Mouse (Mus musculus): ENCODE data around the gene Nt5dc3.
A peak's percentile ranks its signal among the peaks of the same experiment; 100 is the strongest.

The Nt5dc3 gene

DNA sequence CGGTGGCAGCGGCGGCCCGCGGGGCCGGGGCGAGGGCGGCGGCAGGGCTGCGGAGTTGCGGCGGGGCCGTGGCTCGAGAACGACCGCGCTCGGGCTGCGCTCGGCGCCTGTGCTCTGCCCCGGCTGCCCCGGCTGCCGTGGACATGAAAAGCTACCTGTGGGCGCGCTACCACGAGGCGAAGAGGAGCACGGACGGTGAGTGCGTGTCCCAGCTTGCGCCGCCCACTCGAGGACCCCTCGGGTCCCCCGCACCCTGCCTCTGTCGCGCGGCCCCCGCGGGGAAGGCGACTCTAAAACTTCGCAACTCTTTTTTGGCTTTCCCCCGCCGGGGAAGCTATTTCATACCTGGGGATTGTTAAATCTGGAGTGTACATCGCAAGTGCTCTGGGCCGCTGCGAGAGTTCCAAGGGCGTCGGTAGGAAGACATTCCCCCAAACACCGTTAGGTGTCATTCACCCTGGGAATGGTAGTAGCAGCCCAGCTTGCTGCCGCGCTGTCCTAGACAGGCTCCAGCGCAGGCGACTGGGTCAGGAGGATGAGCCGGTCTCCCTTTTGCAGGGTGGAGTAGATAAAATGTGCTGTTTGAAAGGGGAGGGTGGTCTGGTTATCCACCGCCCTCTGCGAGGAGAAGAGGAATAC is 431 bp downstream of the Nt5dc3 start:
- peak; percentile 53 for DNase-seq (ENCODE audit: low read depth)

DNA sequence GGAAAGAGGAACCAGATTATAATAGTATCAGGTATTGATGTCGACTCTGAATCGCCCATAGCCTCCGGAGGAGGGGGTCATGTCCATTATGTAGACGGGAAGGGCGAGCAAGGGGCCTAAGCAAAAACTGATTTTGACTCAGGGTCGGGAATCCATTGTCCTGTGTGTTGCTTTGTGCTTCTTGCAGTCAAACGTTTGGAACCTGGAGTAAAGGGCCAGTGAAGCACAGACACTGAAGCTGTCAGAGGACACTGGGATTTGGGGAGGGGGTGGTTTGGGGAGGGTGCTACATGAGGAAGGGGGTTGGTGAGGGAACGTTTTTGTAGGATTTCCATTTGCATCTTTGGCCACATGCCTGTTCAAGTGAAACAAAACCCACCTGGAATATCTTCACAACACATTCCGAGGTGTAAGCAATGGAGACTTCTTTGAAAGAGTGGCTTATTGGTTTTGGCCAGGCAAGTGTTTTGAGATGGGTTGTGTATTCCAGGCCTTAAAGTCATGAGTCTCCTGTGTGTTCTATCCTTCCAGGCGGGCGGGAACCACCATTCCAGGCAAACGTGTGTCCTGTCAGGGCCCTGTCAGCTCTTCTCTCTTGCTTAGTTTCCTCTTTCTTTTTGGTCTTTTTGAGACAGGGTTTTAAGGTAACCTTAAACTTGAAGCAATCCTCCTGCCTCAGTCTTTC is 1.2 kb downstream of the Nt5dc3 start:
- DNase-seq (ENCODE audit: low read depth): no peak

DNA sequence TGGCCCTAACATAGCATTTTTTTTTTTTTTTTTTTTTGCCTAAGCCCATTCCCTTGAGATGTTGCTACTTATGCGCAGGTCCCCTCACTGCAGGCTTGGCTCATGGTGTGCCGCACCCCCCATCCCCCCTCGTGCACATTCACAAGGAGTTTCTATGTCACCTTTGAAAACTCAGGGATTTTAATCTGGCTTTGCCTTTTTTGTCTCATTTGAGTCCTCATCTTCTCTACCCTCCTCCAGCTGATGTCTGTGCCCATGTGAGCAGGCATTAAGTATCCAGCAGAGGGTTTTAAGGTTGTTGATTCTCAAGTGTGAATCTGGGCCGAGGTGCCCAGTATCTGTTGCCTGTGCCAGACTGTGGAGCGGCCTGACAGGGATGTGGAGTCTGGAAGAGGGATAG is 2.8 kb downstream of the Nt5dc3 start:
- DNase-seq (ENCODE audit: low read depth): no peak

DNA sequence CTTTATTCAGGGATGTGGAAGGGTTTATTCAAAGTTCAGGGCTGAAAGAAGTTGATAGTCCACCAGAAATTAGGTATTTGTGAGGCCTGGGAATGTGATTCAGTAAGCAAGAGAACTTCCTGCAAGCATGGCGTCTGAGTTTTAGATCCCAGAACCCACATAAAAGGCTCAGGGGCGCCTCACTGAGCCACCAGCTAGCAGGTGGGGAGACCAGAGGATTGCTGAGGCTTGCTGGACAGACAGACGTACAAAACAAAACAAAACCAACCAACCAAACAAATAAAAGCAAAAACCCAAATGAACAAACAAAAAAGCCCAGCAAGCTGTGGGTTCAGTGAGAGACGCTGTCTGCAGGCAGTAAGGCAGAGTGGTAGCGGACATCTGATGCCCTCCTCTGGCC is 3.9 kb downstream of the Nt5dc3 start:
- no peak for DNase-seq (ENCODE audit: low read depth)

DNA sequence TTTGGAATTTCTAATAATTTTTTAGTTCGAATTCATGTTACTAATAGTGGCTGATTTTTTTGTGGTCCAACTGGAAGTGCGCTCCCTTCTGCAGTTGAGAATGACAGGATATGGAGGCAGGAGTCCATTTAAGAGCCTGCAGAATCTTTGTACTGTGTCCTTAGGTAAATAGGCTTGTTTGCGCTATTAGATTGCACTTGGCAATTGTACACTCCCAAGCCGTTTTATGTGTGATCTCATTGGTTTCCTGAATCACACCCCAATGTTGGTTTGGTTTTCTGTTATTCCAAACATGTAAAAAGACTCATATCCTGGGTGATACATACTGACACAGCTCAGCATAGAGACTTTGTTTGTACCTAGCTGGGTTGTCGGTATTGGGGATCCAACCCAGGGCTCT is 4.8 kb downstream of the Nt5dc3 start:
- no peak for DNase-seq (ENCODE audit: low read depth)

DNA sequence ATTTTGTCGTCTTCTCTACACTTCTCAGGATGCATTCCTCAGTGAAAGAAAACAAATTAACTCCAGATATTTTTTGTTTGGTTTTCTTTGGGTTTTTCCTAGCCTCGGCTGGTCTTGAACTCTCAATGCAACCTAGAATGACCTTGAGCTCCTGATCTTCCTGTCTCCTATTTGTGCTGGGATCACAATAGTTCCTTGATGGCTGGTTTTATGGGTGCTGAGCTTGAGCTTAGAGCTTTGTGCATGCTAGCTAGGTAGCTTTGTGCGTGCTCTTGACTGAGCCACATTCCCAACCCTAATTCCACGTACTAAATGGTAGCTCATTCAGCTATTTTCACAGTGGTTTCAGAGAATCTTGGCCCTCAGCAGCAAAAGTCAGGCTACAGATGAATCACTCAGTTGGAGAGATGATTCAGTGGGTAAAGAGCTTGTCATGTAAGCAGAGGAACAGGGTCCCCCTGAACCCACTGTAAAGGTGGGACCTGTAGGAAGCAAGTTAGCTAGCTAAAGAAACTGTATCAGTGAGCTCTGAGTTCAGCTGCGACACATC is 5.4 kb downstream of the Nt5dc3 start:
- DNase-seq (ENCODE audit: low read depth): peak; percentile 73

DNA sequence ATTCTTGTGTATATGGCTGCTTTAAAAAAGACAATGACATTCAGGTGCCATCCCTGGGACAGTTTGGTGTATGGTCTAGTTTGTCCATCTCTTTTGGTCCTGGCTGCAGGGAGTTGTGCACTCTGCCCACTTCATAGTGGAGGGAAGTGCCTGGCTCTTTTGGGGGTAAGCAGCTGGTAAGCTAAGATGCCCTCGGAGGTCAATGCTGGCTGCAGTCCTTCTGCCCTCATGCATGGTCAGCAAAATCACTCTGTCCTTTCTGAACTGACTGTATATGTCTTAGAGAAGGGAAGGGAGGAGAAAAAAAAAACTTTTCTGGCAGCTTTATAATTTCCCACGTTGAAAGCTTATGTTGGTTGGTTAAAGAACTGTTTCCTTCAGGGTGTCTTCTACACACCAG is 6.6 kb downstream of the Nt5dc3 start:
- no peak for DNase-seq (ENCODE audit: low read depth)

DNA sequence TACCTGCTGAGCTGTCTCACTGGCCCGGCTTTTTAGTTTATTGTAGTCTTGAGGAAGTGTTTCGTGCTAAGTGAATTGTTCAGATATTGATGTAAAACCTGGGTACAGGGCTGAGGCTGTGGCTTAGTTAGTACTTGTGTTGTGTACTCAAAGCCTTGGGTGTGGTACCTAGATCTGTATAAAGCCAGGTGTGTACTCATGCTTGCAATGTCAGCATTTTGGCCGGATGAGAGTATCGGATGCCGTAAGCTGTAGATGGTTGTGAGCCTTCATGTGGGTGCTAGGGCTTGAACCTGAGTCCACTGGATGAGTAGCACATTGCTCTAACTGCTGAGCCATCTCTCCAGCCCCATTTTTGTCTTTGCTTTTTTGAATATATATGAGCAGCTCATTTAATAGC is 7.3 kb downstream of the Nt5dc3 start:
- no peak for DNase-seq (ENCODE audit: low read depth)

DNA sequence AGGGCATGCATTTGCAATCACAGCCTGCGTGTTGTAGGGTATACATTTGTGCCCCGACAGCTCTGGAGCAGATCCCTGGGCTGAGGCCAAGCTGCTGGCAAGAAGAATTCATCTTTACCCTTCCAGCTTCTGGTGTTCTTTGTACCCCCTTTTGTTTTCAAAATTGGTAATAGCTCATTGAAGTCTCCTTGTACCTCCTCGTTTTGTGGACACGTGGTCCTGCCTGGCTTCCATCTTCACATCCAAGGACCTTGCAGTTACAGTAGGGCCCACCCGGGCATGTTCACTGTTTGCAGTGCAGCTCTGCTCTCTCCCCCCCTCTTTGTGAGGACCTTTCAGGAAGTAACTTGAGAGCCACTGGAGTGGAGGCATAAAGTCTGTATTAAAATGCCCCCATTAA is 9.4 kb downstream of the Nt5dc3 start:
- DNase-seq (ENCODE audit: low read depth): no peak

DNA sequence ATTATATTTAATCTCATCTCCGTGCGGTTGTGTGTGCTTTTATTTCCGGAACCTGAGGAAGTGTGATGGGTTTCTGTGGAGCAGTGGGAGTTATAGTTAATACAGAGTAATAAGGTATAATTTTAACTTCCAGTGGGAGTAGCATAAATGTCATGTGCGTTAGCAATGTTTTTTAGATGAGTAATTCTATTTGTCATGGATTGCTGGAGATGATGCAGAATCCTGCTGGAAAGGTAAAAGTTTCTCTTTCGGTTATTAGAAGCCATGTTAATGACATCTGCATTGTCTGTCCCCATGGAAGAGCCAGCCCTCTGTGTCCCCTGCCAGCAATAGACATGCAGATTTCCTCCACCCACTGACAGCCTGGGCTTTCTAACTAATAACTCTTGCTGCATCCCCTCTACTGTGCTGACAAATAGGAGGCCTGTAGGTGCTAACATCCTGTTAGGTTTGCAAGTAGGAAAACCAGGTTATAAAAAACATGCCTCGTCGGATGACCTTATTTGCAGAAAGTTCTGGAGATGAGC is 10.4 kb downstream of the Nt5dc3 start:
- DNase-seq (ENCODE audit: low read depth): no peak

DNA sequence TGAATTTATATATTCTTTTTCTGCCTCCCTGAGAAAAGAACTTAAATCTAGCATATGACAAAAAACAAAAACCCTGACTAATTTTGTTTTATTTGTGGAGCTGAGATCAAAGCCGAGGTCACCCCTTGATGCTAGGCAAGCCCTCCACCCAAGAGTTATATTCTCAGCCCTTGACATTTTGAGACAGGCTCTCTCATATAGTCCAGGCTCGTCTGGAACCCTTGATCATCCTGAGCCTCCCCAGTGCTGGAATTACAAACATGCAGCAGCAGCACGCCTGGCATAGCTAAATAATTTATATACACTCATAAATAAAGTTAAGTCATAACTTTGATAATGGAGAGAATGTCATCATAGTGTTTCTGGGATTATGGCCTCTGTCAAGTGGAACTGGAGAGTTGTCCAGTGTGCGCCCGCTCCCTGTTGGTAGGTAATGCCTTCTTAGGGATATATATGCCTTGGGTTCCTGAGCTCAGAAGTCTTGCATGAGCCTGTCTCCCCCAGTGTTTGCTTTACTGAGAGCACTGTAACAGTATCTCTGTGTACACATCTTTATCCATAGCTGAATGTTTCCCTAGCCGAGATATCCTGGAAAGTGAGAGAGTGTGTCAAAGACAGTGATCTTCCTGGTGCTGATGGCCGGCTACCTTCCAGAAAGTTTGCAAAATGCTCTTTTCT is 12.8 kb downstream of the Nt5dc3 start:
- peak; percentile 41 for DNase-seq (ENCODE audit: low read depth)

DNA sequence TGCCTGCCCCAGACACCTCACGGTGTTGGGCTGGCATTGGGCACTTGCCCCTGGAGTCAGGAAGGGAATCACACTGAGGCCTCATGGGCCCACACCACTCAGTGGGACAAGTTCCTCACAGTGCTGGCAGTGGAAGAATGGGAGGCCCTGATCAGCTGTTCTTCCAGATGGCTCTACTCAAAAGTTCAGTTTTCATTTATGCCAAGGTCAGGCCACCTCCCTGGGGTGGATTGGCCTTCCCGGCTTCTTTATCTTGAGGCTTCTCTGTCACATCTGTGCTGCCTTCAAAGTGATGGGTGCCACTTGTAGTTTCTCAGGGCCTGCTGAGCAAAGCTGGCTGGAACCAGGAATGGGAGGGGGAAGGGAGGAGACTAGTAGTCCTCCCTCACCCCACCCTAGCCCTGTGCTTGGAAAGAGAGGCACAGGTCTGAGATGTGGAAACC is 14.7 kb downstream of the Nt5dc3 start:
- no peak for DNase-seq (ENCODE audit: low read depth)

DNA sequence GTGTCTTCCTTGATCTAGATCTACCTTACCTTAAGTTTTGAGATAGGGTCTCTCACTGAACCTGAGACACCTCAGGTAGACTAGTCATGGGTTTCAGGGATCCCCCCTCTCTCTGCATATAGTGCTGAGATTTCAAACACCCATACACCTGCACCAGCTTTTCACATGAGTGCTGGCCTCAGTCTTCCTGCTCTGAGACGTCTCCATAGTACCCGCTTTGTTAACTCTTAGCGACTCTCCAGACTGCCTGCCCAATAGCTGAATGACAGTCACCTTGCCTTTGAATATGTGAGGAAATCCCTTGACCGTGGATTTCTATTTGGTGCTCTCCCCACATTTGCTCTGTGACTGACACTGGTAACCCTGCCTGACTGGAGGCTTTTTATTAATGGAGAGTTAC is 15.4 kb downstream of the Nt5dc3 start:
- no peak for DNase-seq (ENCODE audit: low read depth)

DNA sequence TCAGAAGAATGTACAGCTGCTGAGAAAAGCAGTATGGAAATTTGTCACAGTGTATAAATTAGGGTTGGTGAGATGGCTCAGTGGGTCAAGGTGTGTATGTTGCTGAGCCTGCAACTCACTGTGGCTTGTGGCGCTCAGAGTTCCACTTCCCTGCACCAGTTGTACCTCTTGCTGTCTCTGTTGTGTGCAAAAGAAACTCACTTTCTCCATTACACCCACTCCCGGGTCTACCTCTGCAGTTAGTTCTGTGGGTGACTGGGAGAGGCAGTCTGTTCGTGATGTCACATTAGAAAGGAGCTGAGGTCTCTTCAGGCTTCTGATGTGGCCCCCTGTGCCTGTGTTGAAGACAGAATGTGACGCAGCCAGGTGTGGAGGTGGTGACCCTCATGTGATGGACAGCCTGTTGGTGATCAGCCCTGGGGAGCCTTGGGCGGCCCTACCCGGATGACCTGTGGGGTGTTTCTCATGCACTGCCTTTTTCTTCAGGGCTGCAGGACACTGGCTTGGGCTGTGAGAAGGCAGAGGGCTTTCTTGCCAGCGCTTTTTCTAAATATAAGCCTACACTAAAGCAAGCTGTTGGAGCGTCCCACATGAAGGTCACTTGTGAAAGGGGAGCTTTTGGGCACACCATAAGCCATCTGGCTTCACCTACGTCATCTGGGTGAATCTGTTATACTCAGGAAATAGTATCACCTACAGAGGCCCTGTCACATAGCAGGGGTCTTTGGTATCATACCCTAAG is 16.2 kb downstream of the Nt5dc3 start:
- DNase-seq (ENCODE audit: low read depth): no peak

DNA sequence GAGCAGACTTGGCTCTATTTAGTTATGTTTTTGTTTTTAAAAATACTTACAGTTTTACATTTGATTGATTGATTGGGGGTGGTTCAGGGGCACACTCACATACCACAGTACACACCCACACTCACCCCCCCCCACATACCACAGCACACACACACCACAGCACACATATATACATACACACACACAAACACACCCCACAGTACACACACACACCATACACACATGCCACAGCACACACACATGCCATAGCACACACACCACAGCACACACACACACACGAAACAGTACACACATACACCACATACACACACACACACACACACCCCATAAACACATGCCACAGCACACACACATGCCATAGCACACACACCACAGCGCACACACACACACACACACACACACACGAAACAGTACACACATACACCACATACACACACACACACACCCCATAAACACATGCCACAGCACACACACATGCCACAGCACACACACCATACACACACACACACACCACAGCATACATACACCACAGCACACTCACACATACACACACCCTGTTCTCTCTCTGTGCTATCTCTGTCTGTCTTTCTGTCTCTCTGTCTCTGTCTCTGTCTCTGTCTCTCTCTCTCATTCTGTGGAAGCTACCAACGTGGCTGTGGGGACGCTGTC is 17.4 kb downstream of the Nt5dc3 start:
- DNase-seq (ENCODE audit: low read depth): no peak

DNA sequence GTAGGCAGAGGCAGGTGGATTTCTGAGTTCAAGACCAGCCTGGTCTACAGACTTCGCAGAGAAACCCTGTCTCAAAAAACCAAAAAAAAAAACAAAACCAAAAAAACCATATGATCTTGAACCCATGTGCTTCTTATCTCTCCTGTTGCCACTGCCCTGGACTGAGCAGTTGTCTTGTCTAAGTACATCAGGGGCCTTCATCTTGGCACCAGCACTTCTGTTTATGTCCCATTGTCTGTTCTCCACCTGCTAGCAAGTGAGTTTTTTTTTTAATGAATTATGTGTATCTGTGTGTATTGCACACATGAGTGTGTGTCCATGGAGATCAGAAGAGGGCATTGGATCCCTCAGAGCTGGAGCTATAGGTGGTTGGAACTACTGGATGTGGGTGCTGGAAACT is 28.6 kb downstream of the Nt5dc3 start:
- no peak for DNase-seq (ENCODE audit: low read depth)

DNA sequence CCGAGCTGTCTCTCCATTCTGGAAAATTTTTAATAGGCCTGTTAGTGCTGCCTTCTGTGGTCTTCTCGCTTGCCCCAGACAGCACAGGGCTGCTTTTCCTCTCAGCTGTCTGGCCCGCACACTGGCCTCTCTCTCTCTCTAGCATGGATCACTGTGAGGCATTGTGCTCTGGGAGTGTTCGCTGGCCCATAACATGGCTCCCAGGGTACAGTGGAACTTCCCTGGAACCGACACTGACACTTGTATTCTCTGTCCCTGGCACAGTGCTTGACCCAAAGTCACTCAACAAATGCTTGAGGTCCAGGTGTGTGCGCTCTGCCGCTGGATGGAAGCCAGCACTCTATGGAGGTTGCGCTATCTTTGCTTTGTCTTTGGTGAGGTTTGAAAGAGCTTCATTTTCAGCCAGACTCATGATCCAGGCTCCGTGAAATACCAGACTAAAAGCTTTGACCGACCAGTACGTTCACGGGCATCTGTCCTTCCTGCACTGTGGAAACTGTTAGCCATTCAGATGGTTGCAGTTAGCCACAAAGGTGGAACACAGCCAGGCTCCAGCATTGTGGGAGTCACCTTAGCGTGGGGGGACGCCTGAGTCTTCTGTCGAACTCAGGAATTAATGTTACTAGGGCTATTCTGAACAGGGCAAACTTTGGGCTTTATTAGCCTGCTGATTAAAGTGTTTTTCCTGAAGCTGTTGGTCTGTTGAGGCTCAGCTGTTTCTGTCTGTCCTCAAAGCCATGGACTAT is 29.4 kb downstream of the Nt5dc3 start:
- no peak for DNase-seq (ENCODE audit: low read depth)

DNA sequence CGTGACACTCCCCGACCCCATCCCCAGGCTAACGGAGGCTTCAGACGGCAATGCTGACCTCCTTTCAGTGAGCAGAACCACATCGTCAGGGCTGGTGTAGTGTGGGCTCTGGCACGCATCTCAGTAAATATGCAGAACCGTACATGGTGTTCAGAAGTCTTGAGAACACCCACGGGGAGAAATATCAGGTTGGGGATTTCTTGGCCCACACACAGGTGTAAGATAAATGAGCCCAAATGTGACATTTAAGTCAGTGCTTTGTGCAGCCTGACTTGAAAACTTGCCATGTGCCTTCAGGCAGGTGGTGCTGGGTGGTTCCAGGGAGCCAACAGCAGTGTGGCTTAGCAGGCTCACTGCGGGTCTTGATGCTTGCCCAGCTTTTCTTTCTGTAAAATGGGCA is 31.2 kb downstream of the Nt5dc3 start:
- no peak for DNase-seq (ENCODE audit: low read depth)

DNA sequence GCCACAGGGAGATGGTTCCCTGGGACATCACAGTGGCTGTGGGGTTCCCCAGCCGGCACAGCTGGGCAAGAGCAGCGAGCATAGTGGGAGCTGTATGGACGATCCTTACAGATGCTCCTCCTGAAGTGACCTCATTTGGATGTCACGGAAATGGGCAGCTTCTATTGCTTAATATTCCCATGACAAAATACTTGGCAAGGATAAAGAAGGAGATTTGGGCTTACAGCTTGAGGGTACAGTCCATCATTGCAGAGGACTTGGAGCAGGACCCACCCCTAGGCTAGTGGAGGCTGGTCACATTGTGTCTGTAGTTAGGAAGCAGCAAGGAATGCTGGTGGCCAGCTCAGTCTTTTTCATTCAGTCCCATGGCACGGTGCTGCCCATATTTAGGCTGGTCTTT is 31.8 kb downstream of the Nt5dc3 start:
- DNase-seq (ENCODE audit: low read depth): no peak

DNA sequence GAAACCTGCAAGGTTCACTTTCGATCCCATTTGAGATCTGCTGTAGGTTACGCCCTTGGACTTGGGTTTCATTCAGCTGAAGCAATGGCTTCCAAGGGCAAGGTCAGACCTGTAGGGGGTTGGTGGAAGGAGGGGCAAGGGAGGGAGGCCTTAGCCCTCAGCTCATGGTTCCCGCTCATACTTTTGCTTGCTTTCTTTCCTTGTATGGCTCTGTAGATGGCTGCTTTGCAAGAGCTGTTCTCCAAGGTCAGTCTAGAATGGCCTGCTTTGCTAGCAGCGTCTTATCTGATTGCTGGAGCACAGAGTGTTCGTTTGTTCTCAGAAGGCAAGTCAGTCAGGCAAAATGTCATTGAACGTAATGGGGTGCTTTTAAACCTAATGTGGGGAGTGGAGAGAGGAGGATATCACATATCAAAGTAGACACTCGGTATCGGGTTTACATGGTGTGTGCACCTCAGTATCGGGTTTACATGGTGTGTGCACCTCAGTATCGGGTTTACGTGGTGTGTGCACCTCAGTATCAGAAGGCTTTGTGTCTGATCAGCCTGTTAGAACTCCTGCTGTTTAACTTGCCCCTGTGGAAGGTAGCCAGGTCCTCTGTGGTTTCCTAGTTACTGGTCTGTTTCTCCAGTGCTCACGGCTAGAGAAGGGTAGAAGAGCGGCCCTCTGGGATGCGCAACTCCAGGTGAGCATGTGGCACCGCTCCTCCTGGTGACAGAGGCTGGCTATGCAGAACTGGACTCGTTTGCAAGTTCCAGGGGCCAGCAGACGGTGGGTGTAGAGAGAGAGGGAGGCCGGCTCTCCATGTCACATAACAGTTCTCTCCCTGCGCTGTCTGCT is 35.7 kb downstream of the Nt5dc3 start:
- DNase-seq (ENCODE audit: low read depth): no peak

Data from NIH3T3 (cell line).